ENCODE assay signal across 17 mouse cellular contexts in genomic region chr4:118001355-118001754, GRCm38 (mm10).
DNase-seq lines count a peak whose midpoint lies in the region; ATAC-seq and TF ChIP-seq lines count a peak whose summit lies in the region.
"Had no signal": no experiment of that assay in that cellular context is flagged by ENCODE, and none has a peak within 500 bp of the region (broad histone marks: within the 10 kb centered on the region; RNA-seq: fewer than 3 reads in every experiment).

No protein-coding gene starts in this region.

- no peak for TF ChIP-seq POLR2A in embryonic fibroblast, embryonic 13.5 days (IDR thresholded peaks at IDR 0.05; ENCODE audit: low read depth, low read length)

- H3K27ac ChIP-seq in heart, embryonic 12.5 days (ENCODE audit: poor library complexity, severe bottlenecking) = no peak overlapping the region
- peak overlapping the region; percentile 81 for H3K27ac ChIP-seq in embryonic fibroblast, embryonic 13.5 days (ENCODE audit: insufficient read depth, low read length)
- H3K27ac ChIP-seq in limb, embryonic 12.5 days = peak overlapping the region; percentile 51
- H3K27ac ChIP-seq: liver, embryonic 15.5 days; midbrain, embryonic 10.5 days had no signal

- ATAC-seq in heart, embryonic 12.5 days (ENCODE audit: insufficient number of reproducible peaks, low FRiP score) = no peak
- no peak for ATAC-seq in limb, embryonic 12.5 days (ENCODE audit: insufficient number of reproducible peaks, insufficient read depth, low FRiP score, low TSS enrichment, low read depth)
- ATAC-seq: forebrain, postnatal 0 days; Patski had no signal

- TF ChIP-seq CTCF in embryonic fibroblast, embryonic 13.5 days (IDR thresholded peaks at IDR 0.05; ENCODE audit: borderline replicate concordance, insufficient read depth, low read length) = no peak

- no peak for DNase-seq in heart, postnatal 4 days
- peak; percentile 69 for DNase-seq in kidney, adult 9 months
- no peak for DNase-seq in left cerebral cortex, postnatal 14 days (ENCODE audit: low spot score in 2 of 2)
- DNase-seq in frontal cortex, adult 2 months (ENCODE audit: extremely low spot score in 1 of 2, low spot score in 1 of 2) = no peak
- DNase-seq: B cell, adult 2 months; cerebellum, postnatal 14 days; forebrain, postnatal 0 days; gastrocnemius, postnatal 25 days; right cerebral cortex, adult 18-20 months; thymus, adult 2 months had no signal

- H3K4me1 ChIP-seq in heart, embryonic 12.5 days (replicated peaks) = peaks cover 43% of the 10 kb centered on the region
- H3K4me1 ChIP-seq in embryonic fibroblast, embryonic 13.5 days (ENCODE audit: control insufficient read depth, insufficient read depth, low read length) = peaks cover 23% of the 10 kb centered on the region
- peaks cover 45% of the 10 kb centered on the region for H3K4me1 ChIP-seq in limb, embryonic 12.5 days (replicated peaks)

- H3K9ac ChIP-seq in heart, embryonic 12.5 days = 0 out of 2 replicates have a peak overlapping the region, but pooled peaks have one; percentile 20
- no peak overlapping the region for H3K9ac ChIP-seq in limb, embryonic 12.5 days (replicated peaks)
- H3K9ac ChIP-seq: forebrain, postnatal 0 days; liver, embryonic 15.5 days had no signal

- no peaks in the 10 kb centered on the region; the same call in 1 of the 2 replicates for H3K27me3 ChIP-seq in heart, embryonic 12.5 days (replicated peaks)
- no peaks in the 10 kb centered on the region for H3K27me3 ChIP-seq in limb, embryonic 12.5 days
- H3K27me3 ChIP-seq: Patski had no signal

- no peak overlapping the region for H3K4me2 ChIP-seq in heart, embryonic 12.5 days
- no peak overlapping the region for H3K4me2 ChIP-seq in limb, embryonic 12.5 days
- H3K4me2 ChIP-seq: heart, embryonic 11.5 days; liver, embryonic 15.5 days had no signal

- no peaks in the 10 kb centered on the region for H3K36me3 ChIP-seq in heart, embryonic 12.5 days
- H3K36me3 ChIP-seq in limb, embryonic 12.5 days = no peaks in the 10 kb centered on the region; the same call in 1 of the 2 replicates
- H3K36me3 ChIP-seq: liver, embryonic 15.5 days; midbrain, embryonic 10.5 days had no signal

- 80% methylated on average over 10 of the region's 10 CpGs for WGBS in heart, embryonic 12.5 days
- WGBS in limb, embryonic 12.5 days = 54% methylated on average over 10 of the region's 10 CpGs

- no peaks in the 10 kb centered on the region for H3K9me3 ChIP-seq in heart, embryonic 12.5 days (replicated peaks)
- H3K9me3 ChIP-seq in limb, embryonic 12.5 days = no peaks in the 10 kb centered on the region
- H3K9me3 ChIP-seq: liver, embryonic 15.5 days; midbrain, embryonic 10.5 days had no signal

- intact Hi-C loops in left cerebral cortex, postnatal 14 days (cut with DNase I) = no loop called here

- H3K4me3 ChIP-seq in heart, embryonic 12.5 days = no peak overlapping the region
- no peak overlapping the region for H3K4me3 ChIP-seq in embryonic fibroblast, embryonic 13.5 days (ENCODE audit: insufficient read depth, low read length)
- no peak overlapping the region for H3K4me3 ChIP-seq in limb, embryonic 12.5 days (replicated peaks)
- H3K4me3 ChIP-seq: liver, embryonic 15.5 days; midbrain, embryonic 10.5 days had no signal
